Mouse (Mus musculus): ENCODE data around the gene Tbc1d9. TPM values are rescaled to one million over a fixed set of nuclear protein-coding genes. Genes with fewer than 3 reads are reported as not detected.

Tbc1d9 gene
- 11.9 and 12.6 TPM in 2 replicates for polyA plus RNA-seq (2012; rRNA removed)

DNA sequence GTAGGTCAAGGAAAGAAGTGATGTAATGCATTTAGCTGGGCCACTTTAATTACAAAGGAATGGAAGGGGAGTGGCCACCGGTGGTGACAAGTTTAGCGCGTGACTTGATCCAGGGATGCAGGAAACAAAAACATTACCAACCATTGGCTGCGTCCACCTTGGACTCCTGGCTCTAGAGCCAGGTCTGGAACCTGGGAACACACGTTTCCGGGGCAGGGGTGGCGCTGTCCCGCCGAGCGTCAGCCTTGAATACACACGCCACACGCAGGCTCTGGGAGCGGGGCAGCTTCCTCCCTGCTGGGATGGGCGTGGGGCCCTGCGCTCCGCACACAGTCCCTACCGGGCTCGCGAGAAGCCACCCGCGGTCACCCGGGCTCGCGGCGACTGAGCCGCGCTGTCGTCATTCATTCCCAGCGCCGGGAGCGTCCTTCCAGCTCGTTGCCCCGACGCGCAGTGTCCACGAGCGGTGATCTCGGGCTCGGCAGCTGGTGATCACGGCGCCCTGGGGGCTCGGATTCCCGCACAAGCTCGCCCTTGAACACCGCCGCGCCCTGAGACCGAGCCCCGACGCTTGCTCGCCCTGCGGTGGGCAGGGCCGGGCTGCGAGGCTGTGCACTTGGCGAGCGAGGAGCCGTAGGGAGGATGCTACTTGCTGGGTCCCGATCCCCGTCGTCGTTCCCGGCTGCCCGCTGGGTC, at the start of gene Tbc1d9:
TSS of gene Tbc1d9 (plus strand) at position 118 of the 696 bp plus-strand sequence.
- Histone ChIP-seq H3K36me3 (ENCODE audit: control insufficient read depth, insufficient read depth, low read length) (no peaks in the 10 kb centered on the region), H3K27me3 (ENCODE audit: control insufficient read depth, insufficient read depth, low read length) (peaks cover 3% of the 10 kb centered on the region; the same call in 1 of the 2 replicates), H3K4me3 (ENCODE audit: control insufficient read depth, insufficient read depth, low read length) (peak within 1 kb of the TSS; percentile 32), H3K4me1 (replicated peaks; ENCODE audit: control insufficient read depth, insufficient read depth, low read length) (peaks cover 5% of the 10 kb centered on the region; the same call in 1 of the 2 replicates), H3K27ac (ENCODE audit: control insufficient read depth, insufficient read depth, low read length) (no peak within 1 kb of the TSS)
- peak; percentile 5 for DNase-seq
- 2% methylated on average over 61 of the region's 63 CpGs for WGBS
- TF ChIP-seq CTCF (IDR thresholded peaks at IDR 0.05; ENCODE audit: borderline replicate concordance, control insufficient read depth, extremely low read depth, insufficient read depth, low read length, poor library complexity) = no peak
- TF ChIP-seq POLR2A (IDR thresholded peaks at IDR 0.05; ENCODE audit: control insufficient read depth, extremely low read depth, insufficient read depth, low read length, poor library complexity) = no peak

DNA sequence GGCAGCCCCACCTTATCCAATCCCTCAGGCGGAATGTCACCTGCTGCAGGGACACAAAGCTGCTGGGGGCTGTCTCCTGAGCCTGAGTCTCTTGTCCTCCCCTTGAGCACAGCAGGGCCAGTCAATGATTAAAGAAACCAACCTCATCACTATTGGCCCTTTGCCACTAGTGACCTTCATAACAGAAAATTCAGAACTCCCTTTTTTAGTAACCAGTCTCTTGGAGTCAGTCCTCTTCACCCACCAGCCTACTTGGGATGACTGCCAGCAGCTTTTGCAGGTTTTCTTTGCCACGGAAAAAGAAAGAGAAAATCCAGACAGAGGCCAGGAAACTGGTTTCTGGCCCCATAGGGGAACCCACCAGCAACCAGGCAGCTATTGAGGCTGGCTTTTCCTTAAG, 30.1 kb upstream of the Tbc1d9 start:
- no peak for DNase-seq
- no peak overlapping the region for H3K4me3 ChIP-seq (ENCODE audit: control insufficient read depth, insufficient read depth, low read length)
- H3K27ac ChIP-seq (ENCODE audit: control insufficient read depth, insufficient read depth, low read length) = no peak overlapping the region
- H3K36me3 ChIP-seq (ENCODE audit: control insufficient read depth, insufficient read depth, low read length) = no peaks in the 10 kb centered on the region
- H3K4me1 ChIP-seq (replicated peaks; ENCODE audit: control insufficient read depth, insufficient read depth, low read length) = no peaks in the 10 kb centered on the region
- H3K27me3 ChIP-seq (ENCODE audit: control insufficient read depth, insufficient read depth, low read length) = no peaks in the 10 kb centered on the region
- WGBS = 61% methylated on average over 2 of the region's 2 CpGs
- TF ChIP-seq POLR2A (IDR thresholded peaks at IDR 0.05; ENCODE audit: control insufficient read depth, extremely low read depth, insufficient read depth, low read length, poor library complexity) = no peak
- TF ChIP-seq CTCF (IDR thresholded peaks at IDR 0.05; ENCODE audit: borderline replicate concordance, control insufficient read depth, extremely low read depth, insufficient read depth, low read length, poor library complexity) = no peak

DNA sequence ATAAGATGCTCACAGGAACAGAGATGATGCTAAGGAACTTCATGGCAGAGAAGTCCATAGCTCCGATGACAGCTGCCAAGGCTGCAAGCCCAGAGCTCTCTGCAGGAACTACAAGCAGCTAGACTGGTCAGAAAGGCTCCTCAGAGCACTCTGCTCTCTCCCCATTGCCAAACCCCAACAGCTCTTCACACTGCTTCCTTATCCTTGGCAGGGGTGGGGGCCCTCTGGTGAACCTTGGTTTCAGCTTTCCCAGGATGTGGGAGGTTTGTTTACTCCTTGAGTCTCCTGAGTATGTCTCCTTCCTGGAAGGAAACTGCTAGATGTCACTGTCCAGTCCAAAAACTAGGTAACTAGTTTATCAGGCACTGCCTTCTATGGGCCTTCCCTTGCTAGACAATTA, 25.1 kb upstream of the Tbc1d9 start:
- H3K4me3 ChIP-seq (ENCODE audit: control insufficient read depth, insufficient read depth, low read length) = no peak overlapping the region
- H3K36me3 ChIP-seq (ENCODE audit: control insufficient read depth, insufficient read depth, low read length) = no peaks in the 10 kb centered on the region
- no peak for DNase-seq
- H3K27ac ChIP-seq (ENCODE audit: control insufficient read depth, insufficient read depth, low read length) = peak overlapping the region; percentile 15; the same call in 1 of the 2 replicates
- TF ChIP-seq POLR2A (IDR thresholded peaks at IDR 0.05; ENCODE audit: control insufficient read depth, extremely low read depth, insufficient read depth, low read length, poor library complexity) (no peak), CTCF (IDR thresholded peaks at IDR 0.05; ENCODE audit: borderline replicate concordance, control insufficient read depth, extremely low read depth, insufficient read depth, low read length, poor library complexity) (no peak)
- no peaks in the 10 kb centered on the region for H3K4me1 ChIP-seq (replicated peaks; ENCODE audit: control insufficient read depth, insufficient read depth, low read length)
- no peaks in the 10 kb centered on the region for H3K27me3 ChIP-seq (ENCODE audit: control insufficient read depth, insufficient read depth, low read length)
- WGBS = 67% methylated on average over 1 of the region's 1 CpGs

DNA sequence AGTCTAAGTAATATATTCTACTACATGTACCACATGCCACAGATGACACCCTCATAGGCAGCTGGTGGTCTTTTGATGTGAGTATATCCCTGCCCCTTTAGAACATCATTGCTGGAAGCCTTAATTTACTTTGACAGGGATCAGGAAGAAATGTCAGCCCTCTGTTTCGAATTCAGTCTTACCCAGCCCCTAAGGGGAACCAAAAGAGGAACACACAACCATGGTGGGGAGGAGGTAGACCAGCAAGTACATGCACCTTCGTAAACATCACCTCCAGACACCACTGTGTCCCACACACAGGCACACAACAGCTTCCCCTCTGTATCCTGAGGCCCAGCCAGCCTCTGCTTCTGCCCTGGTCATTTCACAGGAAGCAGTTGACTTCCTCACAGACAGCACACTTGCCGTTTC, 24.4 kb upstream of the Tbc1d9 start:
- Histone ChIP-seq H3K27ac (ENCODE audit: control insufficient read depth, insufficient read depth, low read length) (no peak overlapping the region), H3K27me3 (ENCODE audit: control insufficient read depth, insufficient read depth, low read length) (no peaks in the 10 kb centered on the region), H3K4me3 (ENCODE audit: control insufficient read depth, insufficient read depth, low read length) (no peak overlapping the region), H3K36me3 (ENCODE audit: control insufficient read depth, insufficient read depth, low read length) (no peaks in the 10 kb centered on the region), H3K4me1 (replicated peaks; ENCODE audit: control insufficient read depth, insufficient read depth, low read length) (no peaks in the 10 kb centered on the region)
- TF ChIP-seq POLR2A (IDR thresholded peaks at IDR 0.05; ENCODE audit: control insufficient read depth, extremely low read depth, insufficient read depth, low read length, poor library complexity) (no peak), CTCF (IDR thresholded peaks at IDR 0.05; ENCODE audit: borderline replicate concordance, control insufficient read depth, extremely low read depth, insufficient read depth, low read length, poor library complexity) (no peak)
- no peak for DNase-seq
- WGBS = 19% methylated on average over 3 of the region's 3 CpGs

DNA sequence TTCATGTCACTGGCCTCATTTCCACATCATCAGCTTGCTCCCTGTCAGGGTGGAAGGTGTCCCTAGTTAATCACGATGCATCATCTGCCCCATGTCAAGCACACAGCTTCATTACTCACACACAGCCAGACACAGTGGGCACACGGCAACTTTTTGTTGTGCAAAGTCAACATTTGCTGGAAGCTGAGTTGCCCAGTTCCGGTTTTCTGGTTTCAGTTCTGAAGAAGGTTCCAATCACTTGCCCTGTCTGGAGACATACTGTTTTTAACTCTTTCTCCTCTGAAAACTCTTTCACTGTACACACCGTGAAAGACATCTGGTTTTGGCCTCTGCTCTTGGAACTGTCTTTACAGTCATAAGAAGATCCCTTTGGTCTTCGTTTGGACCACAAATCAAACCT, 23.8 kb upstream of the Tbc1d9 start:
- no peaks in the 10 kb centered on the region for H3K36me3 ChIP-seq (ENCODE audit: control insufficient read depth, insufficient read depth, low read length)
- H3K4me3 ChIP-seq (ENCODE audit: control insufficient read depth, insufficient read depth, low read length) = no peak overlapping the region
- H3K4me1 ChIP-seq (replicated peaks; ENCODE audit: control insufficient read depth, insufficient read depth, low read length) = no peaks in the 10 kb centered on the region
- no peaks in the 10 kb centered on the region for H3K27me3 ChIP-seq (ENCODE audit: control insufficient read depth, insufficient read depth, low read length)
- DNase-seq = no peak
- WGBS = 39% methylated on average over 5 of the region's 5 CpGs
- H3K27ac ChIP-seq (ENCODE audit: control insufficient read depth, insufficient read depth, low read length) = no peak overlapping the region
- no peak for TF ChIP-seq CTCF (IDR thresholded peaks at IDR 0.05; ENCODE audit: borderline replicate concordance, control insufficient read depth, extremely low read depth, insufficient read depth, low read length, poor library complexity)
- TF ChIP-seq POLR2A (IDR thresholded peaks at IDR 0.05; ENCODE audit: control insufficient read depth, extremely low read depth, insufficient read depth, low read length, poor library complexity) = no peak

DNA sequence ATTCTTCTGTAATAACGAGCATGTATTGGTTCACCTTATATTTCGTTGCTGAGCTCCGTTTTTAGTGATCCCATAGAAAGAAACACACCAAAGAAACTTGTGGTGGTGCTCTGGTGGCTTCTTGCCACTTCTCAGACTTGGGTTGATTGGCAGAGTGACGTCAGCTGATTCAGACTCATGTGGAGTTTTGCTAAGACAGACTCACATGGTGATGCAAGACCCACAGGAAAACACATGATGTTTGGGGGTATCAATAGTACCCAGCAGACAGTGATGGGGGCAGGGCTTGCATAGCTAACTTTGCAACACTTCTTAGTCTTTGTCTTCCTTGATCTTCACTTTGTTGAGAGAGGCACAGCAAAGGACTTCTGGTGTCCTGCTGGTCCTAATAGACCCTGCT, 20.6 kb upstream of the Tbc1d9 start:
- no peak for TF ChIP-seq POLR2A (IDR thresholded peaks at IDR 0.05; ENCODE audit: control insufficient read depth, extremely low read depth, insufficient read depth, low read length, poor library complexity)
- TF ChIP-seq CTCF (IDR thresholded peaks at IDR 0.05; ENCODE audit: borderline replicate concordance, control insufficient read depth, extremely low read depth, insufficient read depth, low read length, poor library complexity) = no peak
- 95% methylated on average over 4 of the region's 4 CpGs for WGBS
- no peaks in the 10 kb centered on the region for H3K4me1 ChIP-seq (replicated peaks; ENCODE audit: control insufficient read depth, insufficient read depth, low read length)
- no peak overlapping the region for H3K27ac ChIP-seq (ENCODE audit: control insufficient read depth, insufficient read depth, low read length)
- H3K36me3 ChIP-seq (ENCODE audit: control insufficient read depth, insufficient read depth, low read length) = no peaks in the 10 kb centered on the region
- no peaks in the 10 kb centered on the region for H3K27me3 ChIP-seq (ENCODE audit: control insufficient read depth, insufficient read depth, low read length)
- no peak for DNase-seq
- no peak overlapping the region for H3K4me3 ChIP-seq (ENCODE audit: control insufficient read depth, insufficient read depth, low read length)

All from thymus, adult 2 months (tissue).